Mouse (Mus musculus): Measurements from ENCODE around the gene Krt8. TPM values are rescaled to one million over a fixed set of nuclear protein-coding genes. Genes with fewer than 3 reads are reported as not detected.

Gene Krt8
- polyA plus RNA-seq (2014; fragmentation: Nextera tagmentation; extraction: Ambion mirVana): 9.2 and 10.2 TPM in 2 replicates

DNA sequence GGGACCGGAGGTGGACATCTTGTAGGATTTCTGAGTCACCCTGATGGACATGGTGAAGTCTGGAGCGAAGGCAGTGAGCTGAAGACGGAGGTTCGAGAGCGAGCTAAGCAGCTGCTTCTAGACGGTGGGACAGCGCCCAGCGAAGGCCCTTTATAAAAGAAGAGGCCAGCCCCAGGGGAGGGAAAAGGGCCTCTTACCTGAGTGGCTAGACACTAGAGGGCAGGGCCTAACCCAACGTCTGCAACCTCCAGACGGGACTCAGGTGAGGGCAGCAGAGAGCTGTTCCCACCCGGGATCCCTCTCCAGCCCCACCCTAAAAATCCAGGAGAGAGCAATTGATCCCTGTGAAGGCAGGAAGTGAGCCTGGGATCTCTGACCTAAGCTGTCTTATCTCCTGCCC lies at the start of gene Krt8:
Krt8 (minus strand) TSS at position 294 of the 400 bp plus-strand sequence.
- peak within 1 kb of the TSS; percentile 52 for H3K4me2 ChIP-seq
- no peak within 1 kb of the TSS for H3K27ac ChIP-seq (ENCODE audit: low read depth, low read length)
- H3K4me1 ChIP-seq (ENCODE audit: control insufficient read depth, insufficient read depth, low read length): no peaks in the 10 kb centered on the region; the same call in 1 of the 2 replicates
- ATAC-seq (ENCODE audit: low FRiP score): no peak
- H3K4me3 ChIP-seq (ENCODE audit: low read depth, low read length): peak within 1 kb of the TSS; percentile 28
- DNase-seq (ENCODE audit: low spot score, missing footprints): peak; percentile 79
- peaks cover 43% of the 10 kb centered on the region for H3K27me3 ChIP-seq (ENCODE audit: control insufficient read depth, insufficient read depth, low read length)
- peak within 1 kb of the TSS; percentile 49 for H3K9ac ChIP-seq (ENCODE audit: low read length)
- H3K9me3 ChIP-seq (ENCODE audit: control insufficient read depth, low read length): no peaks in the 10 kb centered on the region
- no peaks in the 10 kb centered on the region for H3K36me3 ChIP-seq (ENCODE audit: control insufficient read depth, insufficient read depth, low read length)
- 13% methylated on average over 10 of the region's 11 CpGs for WGBS

GRCm38 (mm10) chr15:102051920-102052683 lies 47.8 kb upstream of the Krt8 start:
- peak overlapping the region; percentile 40 for H3K4me3 ChIP-seq (ENCODE audit: low read depth, low read length)
- no peaks in the 10 kb centered on the region for H3K27me3 ChIP-seq (ENCODE audit: control insufficient read depth, insufficient read depth, low read length)
- peak overlapping the region; percentile 86 for H3K4me2 ChIP-seq
- peaks cover 5% of the 10 kb centered on the region; the same call in 1 of the 2 replicates for H3K4me1 ChIP-seq (ENCODE audit: control insufficient read depth, insufficient read depth, low read length)
- H3K9me3 ChIP-seq (ENCODE audit: control insufficient read depth, low read length): no peaks in the 10 kb centered on the region
- DNase-seq (ENCODE audit: low spot score, missing footprints) (peak; percentile 96), ATAC-seq (ENCODE audit: low FRiP score) (peak; percentile 86)
- WGBS: under 1% methylated on average over 25 of the region's 33 CpGs
- H3K36me3 ChIP-seq (ENCODE audit: control insufficient read depth, insufficient read depth, low read length): no peaks in the 10 kb centered on the region
- H3K27ac ChIP-seq (ENCODE audit: low read depth, low read length): no peak overlapping the region
- peak overlapping the region; percentile 73 for H3K9ac ChIP-seq (ENCODE audit: low read length)

DNA sequence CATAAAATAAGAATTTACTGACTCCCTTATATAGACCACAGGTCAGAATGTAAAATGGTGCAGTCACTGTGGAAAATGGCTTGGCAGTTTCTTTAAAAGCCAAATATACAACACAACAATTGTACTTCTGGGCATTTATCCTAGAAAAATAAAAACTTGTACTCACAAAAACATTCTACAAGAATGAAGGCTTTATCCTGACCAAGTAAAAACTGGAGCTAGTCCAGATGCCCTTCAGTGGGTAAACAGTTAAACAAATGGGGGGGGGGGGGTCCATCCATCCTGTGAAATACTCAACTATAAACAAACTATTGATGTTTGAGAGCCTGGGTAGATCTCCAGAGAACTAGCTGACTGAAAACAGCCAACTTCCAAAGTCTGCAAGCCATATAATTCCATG lies 45.6 kb upstream of the Krt8 start:
- Histone ChIP-seq H3K4me1 (ENCODE audit: control insufficient read depth, insufficient read depth, low read length) (peaks cover 5% of the 10 kb centered on the region; the same call in 1 of the 2 replicates), H3K4me3 (ENCODE audit: low read depth, low read length) (no peak overlapping the region), H3K27ac (ENCODE audit: low read depth, low read length) (no peak overlapping the region), H3K36me3 (ENCODE audit: control insufficient read depth, insufficient read depth, low read length) (no peaks in the 10 kb centered on the region), H3K4me2 (no peak overlapping the region), H3K9ac (ENCODE audit: low read length) (no peak overlapping the region), H3K27me3 (ENCODE audit: control insufficient read depth, insufficient read depth, low read length) (no peaks in the 10 kb centered on the region), H3K9me3 (ENCODE audit: control insufficient read depth, low read length) (no peaks in the 10 kb centered on the region)
- no peak for ATAC-seq (ENCODE audit: low FRiP score)
- no peak for DNase-seq (ENCODE audit: low spot score, missing footprints)

GRCm38 (mm10) chr15:102048006-102048405 lies 43.7 kb upstream of the Krt8 start:
- Histone ChIP-seq H3K27me3 (ENCODE audit: control insufficient read depth, insufficient read depth, low read length) (no peaks in the 10 kb centered on the region), H3K4me1 (ENCODE audit: control insufficient read depth, insufficient read depth, low read length) (peaks cover 5% of the 10 kb centered on the region; the same call in 1 of the 2 replicates), H3K36me3 (ENCODE audit: control insufficient read depth, insufficient read depth, low read length) (no peaks in the 10 kb centered on the region), H3K4me2 (no peak overlapping the region), H3K9ac (ENCODE audit: low read length) (no peak overlapping the region), H3K4me3 (ENCODE audit: low read depth, low read length) (no peak overlapping the region), H3K9me3 (ENCODE audit: control insufficient read depth, low read length) (no peaks in the 10 kb centered on the region), H3K27ac (ENCODE audit: low read depth, low read length) (no peak overlapping the region)
- ATAC-seq (ENCODE audit: low FRiP score) (no peak), DNase-seq (ENCODE audit: low spot score, missing footprints) (no peak)
- WGBS: 87% methylated on average over 6 of the region's 6 CpGs

DNA sequence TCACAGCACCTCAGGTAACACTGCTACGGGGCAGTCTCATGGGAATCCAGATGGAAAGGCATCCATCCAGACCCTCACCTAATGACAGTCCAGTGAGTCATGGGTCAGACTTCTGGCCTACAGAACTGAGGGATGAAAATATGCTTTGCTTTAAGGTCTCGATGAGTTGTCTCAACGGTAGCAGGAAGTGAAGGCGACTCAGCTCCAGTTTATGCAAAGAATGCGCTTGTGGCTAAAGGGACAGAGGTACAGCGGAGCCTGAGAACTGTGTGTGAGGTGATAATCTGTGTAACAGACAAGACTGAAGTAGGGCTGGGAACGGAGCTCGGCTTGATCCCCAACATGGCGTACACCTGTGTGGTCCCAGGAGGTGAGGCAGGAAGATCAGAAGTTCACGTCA lies 41.4 kb upstream of the Krt8 start:
- Histone ChIP-seq H3K4me3 (ENCODE audit: low read depth, low read length) (no peak overlapping the region), H3K4me2 (no peak overlapping the region), H3K9me3 (ENCODE audit: control insufficient read depth, low read length) (no peaks in the 10 kb centered on the region), H3K9ac (ENCODE audit: low read length) (no peak overlapping the region), H3K27ac (ENCODE audit: low read depth, low read length) (no peak overlapping the region), H3K4me1 (ENCODE audit: control insufficient read depth, insufficient read depth, low read length) (no peaks in the 10 kb centered on the region), H3K36me3 (ENCODE audit: control insufficient read depth, insufficient read depth, low read length) (no peaks in the 10 kb centered on the region), H3K27me3 (ENCODE audit: control insufficient read depth, insufficient read depth, low read length) (no peaks in the 10 kb centered on the region)
- no peak for ATAC-seq (ENCODE audit: low FRiP score)
- DNase-seq (ENCODE audit: low spot score, missing footprints): no peak
- 87% methylated on average over 10 of the region's 10 CpGs for WGBS

DNA sequence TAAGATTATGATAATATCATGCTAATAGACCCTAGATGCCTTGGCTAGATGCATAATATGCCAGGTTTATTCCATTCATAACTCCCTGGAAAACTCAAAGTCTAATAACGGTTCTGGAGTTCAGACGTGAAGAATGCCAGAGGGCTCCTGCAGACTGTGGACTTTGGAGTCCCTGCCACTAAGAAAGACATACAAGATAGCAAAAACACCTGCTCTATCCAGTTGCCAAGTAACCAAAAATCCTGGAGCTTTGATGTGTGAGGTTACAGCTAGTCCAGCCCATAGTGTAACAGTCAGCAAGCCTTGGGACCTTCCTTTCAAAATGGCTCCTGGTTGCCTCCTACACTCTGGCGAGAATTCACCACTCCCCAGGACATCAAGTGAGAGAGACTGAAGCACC lies 40.5 kb upstream of the Krt8 start:
- H3K27me3 ChIP-seq (ENCODE audit: control insufficient read depth, insufficient read depth, low read length): no peaks in the 10 kb centered on the region
- no peaks in the 10 kb centered on the region for H3K4me1 ChIP-seq (ENCODE audit: control insufficient read depth, insufficient read depth, low read length)
- H3K4me2 ChIP-seq: no peak overlapping the region
- H3K9ac ChIP-seq (ENCODE audit: low read length): no peak overlapping the region
- ATAC-seq (ENCODE audit: low FRiP score): no peak
- WGBS: 82% methylated on average over 3 of the region's 3 CpGs
- no peaks in the 10 kb centered on the region for H3K9me3 ChIP-seq (ENCODE audit: control insufficient read depth, low read length)
- H3K4me3 ChIP-seq (ENCODE audit: low read depth, low read length): no peak overlapping the region
- H3K27ac ChIP-seq (ENCODE audit: low read depth, low read length): no peak overlapping the region
- H3K36me3 ChIP-seq (ENCODE audit: control insufficient read depth, insufficient read depth, low read length): no peaks in the 10 kb centered on the region
- no peak for DNase-seq (ENCODE audit: low spot score, missing footprints)

GRCm38 (mm10) chr15:102041951-102042350 lies 37.7 kb upstream of the Krt8 start:
- Histone ChIP-seq H3K27ac (ENCODE audit: low read depth, low read length) (no peak overlapping the region), H3K4me1 (ENCODE audit: control insufficient read depth, insufficient read depth, low read length) (no peaks in the 10 kb centered on the region), H3K9me3 (ENCODE audit: control insufficient read depth, low read length) (no peaks in the 10 kb centered on the region), H3K36me3 (ENCODE audit: control insufficient read depth, insufficient read depth, low read length) (no peaks in the 10 kb centered on the region), H3K9ac (ENCODE audit: low read length) (no peak overlapping the region), H3K4me3 (ENCODE audit: low read depth, low read length) (no peak overlapping the region), H3K27me3 (ENCODE audit: control insufficient read depth, insufficient read depth, low read length) (no peaks in the 10 kb centered on the region), H3K4me2 (no peak overlapping the region)
- DNase-seq (ENCODE audit: low spot score, missing footprints) (no peak), ATAC-seq (ENCODE audit: low FRiP score) (no peak)
- 79% methylated on average over 7 of the region's 7 CpGs for WGBS

DNA sequence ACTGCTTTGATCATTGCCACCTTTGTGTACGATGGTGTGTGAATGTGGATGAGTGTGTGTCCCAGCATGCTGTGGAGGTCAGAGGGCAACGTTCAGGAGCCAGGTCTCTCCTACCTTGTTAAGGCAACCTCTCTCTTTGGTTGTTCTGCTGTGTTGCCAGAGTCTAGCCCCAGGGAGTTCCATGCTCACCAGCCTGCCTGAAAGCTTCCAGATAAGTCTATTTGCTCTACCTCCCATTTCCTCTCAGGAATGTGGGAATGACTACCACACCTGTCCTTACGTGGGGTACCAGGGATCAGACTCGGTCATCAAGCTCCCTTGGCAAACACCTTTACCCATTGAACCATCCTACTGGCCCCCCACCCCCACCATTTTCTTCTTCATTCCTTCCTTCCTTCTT lies 36.0 kb upstream of the Krt8 start:
- H3K4me2 ChIP-seq: no peak overlapping the region
- no peak for DNase-seq (ENCODE audit: low spot score, missing footprints)
- 84% methylated on average over 4 of the region's 4 CpGs for WGBS
- no peaks in the 10 kb centered on the region for H3K9me3 ChIP-seq (ENCODE audit: control insufficient read depth, low read length)
- no peak overlapping the region for H3K27ac ChIP-seq (ENCODE audit: low read depth, low read length)
- H3K4me3 ChIP-seq (ENCODE audit: low read depth, low read length): no peak overlapping the region
- no peak overlapping the region for H3K9ac ChIP-seq (ENCODE audit: low read length)
- no peaks in the 10 kb centered on the region for H3K36me3 ChIP-seq (ENCODE audit: control insufficient read depth, insufficient read depth, low read length)
- H3K27me3 ChIP-seq (ENCODE audit: control insufficient read depth, insufficient read depth, low read length): no peaks in the 10 kb centered on the region
- ATAC-seq (ENCODE audit: low FRiP score): no peak
- H3K4me1 ChIP-seq (ENCODE audit: control insufficient read depth, insufficient read depth, low read length): no peaks in the 10 kb centered on the region

- no peak for DNase-seq (ENCODE audit: low spot score, missing footprints)
- H3K9me3 ChIP-seq (ENCODE audit: control insufficient read depth, low read length): no peaks in the 10 kb centered on the region
- H3K27me3 ChIP-seq (ENCODE audit: control insufficient read depth, insufficient read depth, low read length): no peaks in the 10 kb centered on the region; the same call in 1 of the 2 replicates
- no peaks in the 10 kb centered on the region for H3K4me1 ChIP-seq (ENCODE audit: control insufficient read depth, insufficient read depth, low read length)
- no peak for ATAC-seq (ENCODE audit: low FRiP score)
- H3K4me2 ChIP-seq: no peak overlapping the region
- no peak overlapping the region for H3K27ac ChIP-seq (ENCODE audit: low read depth, low read length)
- H3K9ac ChIP-seq (ENCODE audit: low read length): no peak overlapping the region
- WGBS: 68% methylated on average over 16 of the region's 16 CpGs
- H3K36me3 ChIP-seq (ENCODE audit: control insufficient read depth, insufficient read depth, low read length): no peaks in the 10 kb centered on the region
- H3K4me3 ChIP-seq (ENCODE audit: low read depth, low read length): no peak overlapping the region
Measured at GRCm38 (mm10) chr15:102034121-102035053, 30.1 kb upstream of the Krt8 start.

All from midbrain, embryonic 11.5 days (tissue).